Mouse (Mus musculus) large intestine, adult 2 months (tissue): ENCODE measurements around the gene Plpp2. TPM values are rescaled to one million over a fixed set of nuclear protein-coding genes. Genes with fewer than 3 reads are reported as not detected.

ENCODE experiments used
- DNase-seq: peaks from one replicate; pipeline ENCODE4 v3.0.0-alpha.2; 2012; ENCODE audit warnings: low read depth, low spot score
- WGBS: fragments of 180-500 bp; shearing (Covaris S2); methylation state at CpG from one replicate; pipeline ENCODE4 v1.1.7; 2018; 5-methylcytosine and 5-hydroxymethylcytosine counted together
- polyA plus RNA-seq: library from polyadenylated mRNA; depleted of rRNA; stranded (reverse); fragments of >200 nt; gene quantifications from 2 replicates; pipeline ENCODE4 v1.2.3, GENCODE M21; 2012; rRNA removed

Gene Plpp2
- polyA plus RNA-seq, 1 experiment: 288 TPM

DNA sequence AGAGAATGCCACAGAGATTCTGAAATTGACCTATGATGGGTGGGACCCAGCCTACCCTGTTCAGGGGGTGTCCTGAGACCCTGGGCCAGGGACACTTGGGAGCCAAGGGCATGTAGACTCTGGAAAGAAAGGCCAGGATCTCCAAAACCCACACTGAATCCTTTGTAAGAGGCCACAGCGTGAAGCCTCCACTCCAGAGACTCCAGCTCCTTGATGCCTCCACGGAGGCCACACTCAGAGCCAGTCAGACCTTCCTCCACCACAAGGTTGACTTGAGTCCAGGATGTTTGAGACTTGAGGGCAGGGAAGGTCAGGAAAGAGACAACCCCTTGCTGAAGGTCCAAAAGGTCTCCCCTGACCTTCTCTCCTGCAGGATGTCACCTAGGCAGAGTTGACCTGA lies 830 bp upstream of the Plpp2 start:
- WGBS: 90% methylated on average over 2 of the region's 2 CpGs
- no peak for DNase-seq

DNA sequence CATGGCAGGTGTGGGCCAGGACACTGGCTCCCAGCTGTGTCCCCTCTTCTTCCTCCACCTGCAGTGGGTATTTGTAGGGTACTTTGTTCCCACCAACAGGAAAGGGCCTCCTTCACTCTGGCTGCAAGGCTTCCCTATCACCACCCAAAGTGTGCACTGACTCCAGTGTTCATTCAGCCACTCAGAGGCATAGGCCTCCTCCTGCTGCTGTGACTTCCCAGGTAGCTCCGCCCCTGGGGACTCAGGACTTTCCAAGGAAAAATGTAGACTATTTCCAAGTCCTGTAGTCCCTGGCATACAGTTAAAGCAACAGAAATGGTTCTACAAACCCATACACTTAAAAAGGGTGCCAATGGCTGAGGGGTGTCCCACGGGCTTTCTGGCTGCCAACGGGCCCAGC lies 918 bp downstream of the Plpp2 start:
- DNase-seq: no peak
- WGBS: 18% methylated on average over 3 of the region's 3 CpGs

DNA sequence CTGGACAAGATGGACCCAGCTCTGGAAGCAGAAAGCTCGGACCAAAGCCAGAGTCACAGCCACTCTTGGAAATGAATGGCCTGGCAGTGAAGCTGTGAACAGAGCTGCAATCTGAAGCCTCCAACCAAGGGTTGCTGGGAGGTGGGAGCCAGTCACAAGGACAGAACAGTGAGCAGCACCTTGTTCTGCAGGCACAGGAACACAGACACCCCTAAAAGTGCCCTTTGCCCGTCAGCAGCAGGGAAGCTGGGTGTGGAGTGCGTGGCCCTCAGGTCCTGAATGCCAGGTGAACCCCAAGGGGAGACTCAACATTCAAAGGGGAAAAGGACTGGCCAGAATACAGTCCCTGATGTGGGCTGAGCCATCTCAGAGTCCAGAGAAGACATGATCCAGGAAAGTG lies 2.0 kb downstream of the Plpp2 start:
- WGBS: 28% methylated on average over 3 of the region's 3 CpGs
- no peak for DNase-seq

DNA sequence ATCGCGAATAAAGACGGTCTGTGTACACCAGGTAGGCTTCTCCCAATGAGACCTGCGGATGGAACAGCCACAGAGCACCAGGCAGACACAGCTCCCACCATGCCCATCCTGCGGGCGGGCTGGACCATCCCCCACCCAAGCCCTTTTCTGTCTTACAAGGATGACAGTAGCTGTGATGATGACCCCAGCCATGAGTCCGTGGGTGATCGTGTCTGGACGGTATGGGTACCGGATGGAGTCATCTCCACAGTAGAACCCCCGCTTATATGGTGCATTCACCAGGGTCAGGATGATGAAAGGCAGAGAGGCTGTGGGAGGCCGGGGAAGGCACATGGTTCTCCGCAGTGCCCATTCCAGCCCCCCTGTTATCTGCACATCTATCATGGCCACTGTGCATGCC lies 2.9 kb downstream of the Plpp2 start:
- no peak for DNase-seq
- WGBS: 96% methylated on average over 13 of the region's 13 CpGs

DNA sequence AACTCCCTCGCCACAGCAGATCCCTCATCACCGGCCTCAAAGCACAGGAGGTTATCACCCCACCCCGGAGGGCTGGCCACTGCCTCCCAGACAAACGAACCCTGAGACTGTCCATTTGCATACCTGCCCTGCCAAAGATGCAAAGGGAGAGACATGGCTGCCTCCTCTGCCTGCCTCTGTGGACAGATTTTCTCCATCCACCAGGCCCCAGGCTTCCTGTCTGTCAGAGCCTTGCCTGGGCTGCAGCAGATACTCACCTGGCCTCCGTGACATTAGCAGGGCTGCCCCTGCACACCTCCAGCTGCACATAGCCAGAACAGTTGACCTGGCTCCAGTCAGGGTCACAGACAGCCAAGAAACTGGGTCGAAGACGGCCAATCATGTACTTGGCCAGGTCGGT lies 3.4 kb downstream of the Plpp2 start:
- 84% methylated on average over 8 of the region's 8 CpGs for WGBS
- no peak for DNase-seq

DNA sequence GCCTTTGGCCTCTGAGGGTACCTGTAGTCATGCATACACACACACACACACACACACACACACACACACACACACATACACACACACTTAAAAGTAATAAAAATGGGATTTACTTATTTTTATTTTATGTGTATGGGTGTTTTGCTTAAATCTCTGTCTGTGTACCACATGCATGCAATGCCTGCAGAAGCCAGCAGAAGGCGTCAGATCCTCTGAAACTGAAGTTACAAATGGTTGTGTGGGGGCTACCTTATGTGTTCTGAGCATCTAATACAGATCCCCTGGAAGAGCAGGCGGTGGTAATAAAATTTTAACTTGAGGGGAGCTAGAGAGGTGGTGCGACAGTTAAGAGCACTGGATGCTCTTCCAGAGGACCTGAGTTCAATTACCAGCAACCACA lies 5.5 kb downstream of the Plpp2 start:
- 91% methylated on average over 3 of the region's 3 CpGs for WGBS
- DNase-seq: no peak

DNA sequence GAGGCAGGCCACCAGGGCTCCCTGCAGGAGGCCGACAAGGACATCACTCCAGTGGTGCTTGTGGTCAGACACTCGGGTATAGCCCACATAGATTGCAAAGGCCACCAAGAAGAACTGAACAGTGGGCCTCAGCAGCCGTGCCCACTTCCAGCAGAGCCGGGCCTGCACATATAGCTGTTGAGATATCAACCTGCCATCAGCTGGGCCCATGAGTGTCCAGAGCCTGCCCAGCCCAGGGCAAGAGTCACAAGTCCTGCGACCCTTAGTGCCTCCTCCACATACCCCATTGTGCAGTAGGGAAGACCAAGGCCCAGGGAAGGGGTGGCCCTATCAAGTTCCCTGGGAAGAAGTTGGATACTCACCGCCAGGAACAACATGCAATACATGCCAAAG lies 6.1 kb downstream of the Plpp2 start:
- DNase-seq: no peak
- WGBS: 83% methylated on average over 6 of the region's 6 CpGs

DNA sequence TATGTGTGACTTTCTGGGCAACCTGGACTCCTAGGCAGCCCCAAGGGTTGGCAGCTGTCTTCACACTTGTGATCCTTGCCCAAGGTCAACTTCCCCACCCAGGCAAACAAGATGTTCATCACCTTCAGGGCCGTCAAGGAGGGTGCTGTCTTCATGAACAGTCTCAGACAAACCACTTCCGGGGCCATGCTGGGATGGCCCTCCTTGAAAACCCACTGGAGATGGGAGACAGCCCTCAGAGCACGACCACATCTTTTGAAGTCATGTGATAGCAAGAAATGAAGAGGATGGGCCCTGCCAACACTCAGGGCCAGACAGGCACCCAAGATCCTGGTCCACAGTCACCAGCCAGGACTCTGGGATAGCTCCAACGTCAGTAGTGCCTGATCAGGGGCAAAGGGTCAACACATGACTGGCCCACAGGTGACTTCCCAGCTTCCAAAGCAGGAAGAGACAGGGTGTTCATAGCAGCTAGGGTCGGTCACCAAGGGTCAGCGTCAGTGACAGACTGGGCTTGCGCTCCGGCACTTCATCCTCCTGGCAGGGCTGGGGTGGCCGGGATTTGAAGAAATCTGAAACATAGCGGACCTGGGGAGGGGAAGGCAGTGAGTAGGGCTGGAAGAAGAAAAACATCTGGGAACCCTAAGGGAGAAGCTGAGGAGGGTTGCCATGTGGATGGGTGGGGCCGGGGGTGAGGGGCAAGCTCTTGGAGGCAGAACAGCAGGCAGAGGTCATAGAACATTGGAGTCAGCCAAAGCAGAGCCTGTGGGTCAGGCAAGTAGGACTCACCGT lies 6.7 kb downstream of the Plpp2 start:
- 83% methylated on average over 12 of the region's 12 CpGs for WGBS
- DNase-seq: no peak

DNA sequence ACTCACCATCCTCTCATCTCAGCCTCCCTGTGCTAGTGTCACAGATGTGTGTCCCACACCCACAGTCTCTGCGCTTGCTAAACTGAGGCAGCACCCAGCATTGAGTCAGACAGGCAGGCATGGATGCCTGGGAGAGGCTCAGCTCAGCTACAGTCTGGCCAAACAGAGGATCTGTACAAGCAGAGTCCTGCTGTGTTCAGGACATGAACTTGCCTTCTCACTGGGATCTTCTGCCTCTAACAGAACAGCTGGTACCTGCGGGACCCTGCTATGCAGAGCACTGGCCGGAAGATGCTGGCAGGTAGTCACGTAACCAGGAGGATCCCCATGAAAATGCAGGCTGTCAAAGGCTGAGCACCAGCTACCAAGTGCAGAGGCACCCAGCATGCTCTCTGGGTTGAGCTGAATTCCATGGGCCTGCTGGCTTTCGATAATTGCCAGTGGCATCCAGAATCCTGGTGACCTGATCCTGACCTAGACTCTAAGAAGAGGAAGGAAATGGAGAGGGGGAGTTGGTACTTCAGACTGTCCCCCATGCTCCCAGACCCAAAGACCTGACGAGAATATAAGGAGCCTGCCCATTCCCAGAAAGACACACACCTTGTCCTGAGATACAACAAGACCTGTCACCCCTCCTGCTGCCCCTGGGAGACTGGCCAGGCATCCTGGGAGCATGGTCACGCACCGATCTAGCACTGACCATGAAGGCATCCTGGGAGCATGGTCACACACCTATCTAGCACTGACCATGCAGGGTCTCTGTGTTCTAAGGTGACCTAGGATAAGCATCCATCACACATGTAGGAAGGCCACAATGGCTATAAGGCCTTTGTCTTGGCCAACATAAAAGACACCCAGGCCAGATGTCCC lies 7.9 kb downstream of the Plpp2 start:
- WGBS: 93% methylated on average over 8 of the region's 8 CpGs
- no peak for DNase-seq

DNA sequence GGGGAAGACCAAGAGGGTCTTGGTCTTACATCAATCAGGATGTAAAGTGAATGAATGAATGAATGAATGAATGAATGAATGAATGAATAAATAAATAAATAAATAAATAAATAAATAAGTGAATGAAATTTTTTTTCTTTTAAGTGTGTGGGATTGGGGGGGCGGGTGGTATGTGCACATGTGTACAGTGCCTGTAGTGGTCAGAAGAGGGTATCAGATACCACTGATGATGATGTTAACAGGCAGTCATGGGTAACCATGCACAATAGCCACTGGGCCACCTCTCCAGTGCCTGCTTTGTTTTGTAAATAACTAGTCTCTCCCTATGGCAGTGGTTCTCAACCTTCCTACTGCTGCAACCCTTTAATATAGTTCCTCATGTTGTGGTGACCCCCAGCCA lies 9.2 kb downstream of the Plpp2 start:
- no peak for DNase-seq

DNA sequence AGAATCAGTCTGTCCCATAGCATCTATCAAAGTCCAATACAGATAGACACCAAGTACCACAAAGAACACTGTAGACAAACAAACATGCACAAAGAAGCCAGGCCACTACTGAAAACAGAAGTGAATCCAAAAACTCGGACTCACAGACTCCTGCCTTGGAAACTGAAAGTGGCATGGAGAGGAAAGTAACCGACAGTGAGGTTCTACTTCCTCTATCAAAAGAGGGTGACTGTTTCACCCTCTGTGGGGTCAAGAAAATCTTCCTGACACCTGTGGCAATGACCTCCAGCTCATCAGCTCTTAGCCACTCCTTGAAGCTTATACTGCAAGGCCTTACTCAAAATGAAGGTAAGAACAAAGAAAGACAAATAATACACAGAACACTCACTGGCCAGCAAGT lies 26.9 kb downstream of the Plpp2 start:
- DNase-seq: no peak
- WGBS: 46% methylated on average over 2 of the region's 2 CpGs

More for the DNA sequence above, 9.2 kb downstream of the Plpp2 start:
- WGBS: 96% methylated on average over 1 of the region's 1 CpGs

DNA sequence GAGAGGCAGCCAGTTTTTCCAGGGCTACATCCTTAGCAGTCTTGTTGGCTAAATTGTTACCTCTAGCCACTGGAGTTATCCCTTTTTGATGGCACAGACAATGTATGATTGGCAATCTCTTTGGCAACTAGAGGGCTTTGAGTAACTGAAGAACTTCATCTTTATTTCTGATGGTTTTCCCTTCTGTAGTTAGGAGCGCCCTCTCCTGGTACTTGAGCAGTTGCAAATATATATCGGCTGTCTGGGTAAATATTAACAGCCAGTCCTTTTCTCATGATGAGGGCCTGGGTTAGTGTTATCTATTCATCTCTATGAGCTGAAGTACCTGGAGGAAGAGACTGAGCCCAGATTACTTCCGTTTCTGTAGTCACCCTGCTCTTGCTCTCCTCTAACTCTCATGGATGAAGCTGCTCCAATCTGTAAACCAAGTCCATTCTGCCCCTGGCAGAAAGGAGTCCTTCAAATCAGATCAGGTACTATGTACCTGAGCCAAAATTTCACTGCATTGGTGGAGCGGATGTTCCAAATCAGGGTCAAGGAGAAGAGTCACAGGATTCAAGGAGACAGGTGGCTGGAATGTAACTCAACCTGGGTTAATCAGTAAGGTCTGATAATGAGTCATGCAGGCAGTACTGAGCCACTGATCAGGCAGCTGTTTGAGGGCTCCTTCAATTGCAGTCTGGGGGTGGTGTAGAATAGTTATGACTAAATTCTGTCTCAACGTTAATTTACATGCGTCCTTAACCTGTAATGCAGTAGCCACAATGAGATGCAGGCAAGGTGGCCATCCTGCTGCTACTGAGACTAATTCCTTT lies 30.6 kb downstream of the Plpp2 start:
- WGBS: 32% methylated on average over 6 of the region's 6 CpGs
- DNase-seq: no peak

DNA sequence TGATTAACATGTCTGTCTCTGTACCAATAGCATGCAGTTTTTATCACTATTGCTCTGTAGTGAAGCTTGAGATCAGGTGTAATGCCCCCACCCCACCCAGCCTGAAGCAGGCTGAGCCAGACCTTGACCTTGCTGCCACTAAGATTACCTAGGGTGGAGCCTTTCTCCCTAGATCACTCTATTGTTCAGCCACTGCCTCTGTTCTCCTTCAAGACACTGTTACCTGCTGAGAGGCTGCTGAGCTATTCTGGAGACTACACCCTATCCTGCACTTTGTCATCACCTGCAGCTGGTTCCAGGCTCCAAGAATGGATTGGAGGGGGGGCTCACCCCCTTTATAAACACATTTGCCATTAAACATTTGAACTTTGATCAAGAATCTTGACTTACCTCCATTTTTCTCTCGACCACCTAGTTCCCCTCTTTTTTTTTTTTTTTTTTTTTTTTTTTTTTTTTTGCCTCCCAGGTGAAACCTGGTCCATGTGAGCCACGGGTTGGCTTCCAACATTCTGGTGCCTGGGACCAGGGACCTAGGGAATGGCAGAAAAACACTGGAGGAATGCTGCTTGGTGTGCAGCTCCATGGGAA lies 36.8 kb downstream of the Plpp2 start:
- no peak for DNase-seq
- 30% methylated on average over 2 of the region's 2 CpGs for WGBS

DNA sequence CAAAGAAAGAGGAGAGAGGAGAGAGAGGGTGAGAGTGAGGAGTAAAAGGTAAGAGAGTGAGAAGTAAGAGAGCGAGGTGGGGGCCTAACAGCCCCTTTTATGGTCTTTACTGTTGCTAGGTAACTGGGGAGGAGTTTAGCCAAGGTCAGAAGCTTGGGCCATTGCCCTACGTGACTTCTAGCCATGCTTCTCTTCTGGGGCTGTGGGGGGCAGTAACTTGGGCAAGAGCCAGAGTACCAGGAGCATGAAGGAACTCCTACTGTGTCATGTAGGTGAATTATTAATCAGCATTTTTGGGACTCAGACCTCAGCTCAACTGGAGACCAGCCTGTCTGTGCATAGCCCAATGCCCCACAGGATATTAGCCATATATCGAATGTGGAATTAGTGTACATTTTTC lies 37.7 kb downstream of the Plpp2 start:
- DNase-seq: no peak
- WGBS: 48% methylated on average over 3 of the region's 3 CpGs

Other genes starting within 250 kb of the Plpp2 start
- not detected in 2 replicates for gene Vmn2r82, start 177.3 kb downstream of the Plpp2 start, polyA plus RNA-seq
- gene Vmn2r83, start 65.1 kb downstream of the Plpp2 start, polyA plus RNA-seq: not detected in 2 replicates
- 66.3 and 88.2 TPM in 2 replicates for gene Mier2, start 21.4 kb upstream of the Plpp2 start, polyA plus RNA-seq
- not detected in 2 replicates for gene Theg, start 53.5 kb upstream of the Plpp2 start, polyA plus RNA-seq
- 0.66 and 0.68 TPM in 2 replicates for gene C2cd4c, start 80.2 kb upstream of the Plpp2 start, polyA plus RNA-seq
- gene Shc2, start 104.1 kb upstream of the Plpp2 start, polyA plus RNA-seq: 1.4 and 1.9 TPM in 2 replicates
- 0.06 TPM in 1 of 2 replicates, not detected in the other for gene Odf3l2, start 111.9 kb upstream of the Plpp2 start, polyA plus RNA-seq
- gene Madcam1, start 130.8 kb upstream of the Plpp2 start, polyA plus RNA-seq: 13.9 and 17.1 TPM in 2 replicates
- gene Tpgs1, start 135.6 kb upstream of the Plpp2 start, polyA plus RNA-seq: 43.3 and 49.2 TPM in 2 replicates
- gene Cdc34, start 148.4 kb upstream of the Plpp2 start, polyA plus RNA-seq: 178 and 188 TPM in 2 replicates
- 0.73 and 0.88 TPM in 2 replicates for gene Gzmm, start 155.2 kb upstream of the Plpp2 start, polyA plus RNA-seq
- 808 and 1,022 TPM in 2 replicates for gene Bsg, start 170.7 kb upstream of the Plpp2 start, polyA plus RNA-seq
- 4.0 and 5.2 TPM in 2 replicates for gene Hcn2, start 182.8 kb upstream of the Plpp2 start, polyA plus RNA-seq
- 57.5 and 63.7 TPM in 2 replicates for gene Polrmt, start 212.8 kb upstream of the Plpp2 start, polyA plus RNA-seq
- not detected in 2 replicates for gene Fgf22, start 221.3 kb upstream of the Plpp2 start, polyA plus RNA-seq
- 119 and 129 TPM in 2 replicates for gene Rnf126, start 233.2 kb upstream of the Plpp2 start, polyA plus RNA-seq
- gene Fstl3, start 243.5 kb upstream of the Plpp2 start, polyA plus RNA-seq: 12.9 and 13.6 TPM in 2 replicates